In genomic region chr19:6333761-6334595, GRCm38 (mm10) we compare ENCODE assay signal across 8 mouse cellular contexts. TPM values are rescaled to one million over a fixed set of nuclear protein-coding genes. Genes with fewer than 3 reads are reported as not detected.
A peak's percentile ranks its signal among the peaks of the same experiment; 100 is the strongest.
DNase-seq lines count a peak whose midpoint lies in the region; ATAC-seq and TF ChIP-seq lines count a peak whose summit lies in the region.

No protein-coding gene starts in this region.

- peaks cover 20% of the 10 kb centered on the region for H3K4me1 ChIP-seq in testis, adult 2 months (ENCODE audit: control insufficient read depth, insufficient read depth, low read length)
- H3K4me1 ChIP-seq in limb, embryonic 15.5 days = peaks cover 28% of the 10 kb centered on the region
- H3K4me1 ChIP-seq in stomach, embryonic 16.5 days (ENCODE audit: control insufficient read depth, insufficient read depth, low read length) = peaks cover 24% of the 10 kb centered on the region

- peak; percentile 57 for DNase-seq in cerebellum, adult 9-10 months
- DNase-seq in cerebellum, adult 11 months = no peak
- DNase-seq in testis, postnatal 14 days (ENCODE audit: low spot score) = no peak
- DNase-seq in c-Kit-positive CD71-positive TER-119-positive erythroid progenitor cells, embryonic 14.5 days (ENCODE audit: low spot score) = no peak
- no peak for DNase-seq in adrenal gland, adult 8-10 months

- ATAC-seq in limb, embryonic 15.5 days (ENCODE audit: insufficient number of reproducible peaks, low FRiP score, low TSS enrichment, low read depth) = peak; percentile 14; the same call in 1 of the 2 replicates
- no peak for ATAC-seq in stomach, embryonic 16.5 days (ENCODE audit: insufficient read depth, low FRiP score)

- TF ChIP-seq POLR2A in testis, adult 2 months (IDR thresholded peaks at IDR 0.05; ENCODE audit: control insufficient read depth, low read depth, low read length) = no peak

- peak overlapping the region; percentile 83 for H3K27ac ChIP-seq in testis, adult 2 months (ENCODE audit: control insufficient read depth, insufficient read depth, low read depth, low read length)
- H3K27ac ChIP-seq in limb, embryonic 15.5 days = peak overlapping the region; percentile 89
- H3K27ac ChIP-seq in stomach, embryonic 16.5 days (ENCODE audit: low read length) = peak overlapping the region; percentile 80

- 57% methylated on average over 9 of the region's 9 CpGs for WGBS in limb, embryonic 15.5 days
- 52% methylated on average over 9 of the region's 9 CpGs for WGBS in stomach, embryonic 16.5 days

- H3K27me3 ChIP-seq in testis, adult 2 months (ENCODE audit: control insufficient read depth, insufficient read depth, low read length) = no peaks in the 10 kb centered on the region
- no peaks in the 10 kb centered on the region for H3K27me3 ChIP-seq in limb, embryonic 15.5 days
- H3K27me3 ChIP-seq in stomach, embryonic 16.5 days (ENCODE audit: control insufficient read depth, insufficient read depth, low read length) = no peaks in the 10 kb centered on the region

- H3K36me3 ChIP-seq in testis, adult 2 months (ENCODE audit: control insufficient read depth, insufficient read depth, low read length) = no peaks in the 10 kb centered on the region; the same call in 1 of the 2 replicates
- peaks cover 24% of the 10 kb centered on the region for H3K36me3 ChIP-seq in limb, embryonic 15.5 days
- peaks cover 6% of the 10 kb centered on the region; the same call in 1 of the 2 replicates for H3K36me3 ChIP-seq in stomach, embryonic 16.5 days (ENCODE audit: control insufficient read depth, insufficient read depth, low read length)

- H3K9ac ChIP-seq in limb, embryonic 15.5 days = no peak overlapping the region
- peak overlapping the region; percentile 84 for H3K9ac ChIP-seq in stomach, embryonic 16.5 days (ENCODE audit: low read length)

- H3K9me3 ChIP-seq in limb, embryonic 15.5 days = no peaks in the 10 kb centered on the region
- no peaks in the 10 kb centered on the region for H3K9me3 ChIP-seq in stomach, embryonic 16.5 days (replicated peaks; ENCODE audit: control insufficient read depth, low read length)

- peak overlapping the region; percentile 81 for H3K4me2 ChIP-seq in limb, embryonic 15.5 days
- peak overlapping the region; percentile 92 for H3K4me2 ChIP-seq in stomach, embryonic 16.5 days (ENCODE audit: low read depth, low read length)

- TF ChIP-seq CTCF in testis, adult 2 months (IDR thresholded peaks at IDR 0.05; ENCODE audit: control insufficient read depth, insufficient read depth, insufficient replicate concordance, low read depth, low read length) = no peak

- no peak overlapping the region for H3K4me3 ChIP-seq in testis, adult 2 months (ENCODE audit: control insufficient read depth, low read depth, low read length)
- H3K4me3 ChIP-seq in limb, embryonic 15.5 days = peak overlapping the region; percentile 79
- peak overlapping the region; percentile 71 for H3K4me3 ChIP-seq in stomach, embryonic 16.5 days (replicated peaks; ENCODE audit: low read length)

RNA-seq across cellular contexts. Expression of gene Men1, which starts 0.8 kb away (rescaled TPM):
- 24.6 and 24.8 TPM in 2 replicates for polyA plus RNA-seq in testis, adult 2 months (2012; rRNA removed)
- 81.5 and 81.7 TPM in 2 replicates for polyA plus RNA-seq in limb, embryonic 15.5 days (2015; fragmentation: Nextera tagmentation; extraction: Ambion mirVana)
- 59.0 and 60.2 TPM in 2 replicates for polyA plus RNA-seq in stomach, embryonic 16.5 days (2015; fragmentation: Nextera tagmentation; extraction: Ambion mirVana)
- total RNA-seq in adrenal gland, adult 8-10 months (2022) = 10 to 100 TPM; 53.4 to 67.8 (median 64.5) TPM

RNA-seq across cellular contexts. Expression of gene Map4k2, which starts 7.0 kb away (rescaled TPM):
- 21.4 and 24.8 TPM in 2 replicates for polyA plus RNA-seq in testis, adult 2 months (2012; rRNA removed)
- 14.6 and 16.2 TPM in 2 replicates for polyA plus RNA-seq in limb, embryonic 15.5 days (2015; fragmentation: Nextera tagmentation; extraction: Ambion mirVana)
- polyA plus RNA-seq in stomach, embryonic 16.5 days (2015; fragmentation: Nextera tagmentation; extraction: Ambion mirVana) = 11.4 and 11.8 TPM in 2 replicates
- total RNA-seq in adrenal gland, adult 8-10 months (2022) = 10 to 100 TPM; 40.6 to 81.6 (median 61.5) TPM

RNA-seq across cellular contexts. Expression of gene Cdc42bpg, which starts 27.7 kb away (rescaled TPM):
- polyA plus RNA-seq in testis, adult 2 months (2012; rRNA removed) = 5.3 and 5.4 TPM in 2 replicates
- polyA plus RNA-seq in limb, embryonic 15.5 days (2015; fragmentation: Nextera tagmentation; extraction: Ambion mirVana) = 1.4 and 2.0 TPM in 2 replicates
- polyA plus RNA-seq in stomach, embryonic 16.5 days (2015; fragmentation: Nextera tagmentation; extraction: Ambion mirVana) = 1.9 and 2.0 TPM in 2 replicates
- total RNA-seq in adrenal gland, adult 8-10 months (2022) = 10 to 100 TPM; 24.4 to 45.7 (median 38.4) TPM

RNA-seq across cellular contexts. Expression of gene Sf1, which starts 29.5 kb away (rescaled TPM):
- polyA plus RNA-seq in testis, adult 2 months (2012; rRNA removed) = 167 and 174 TPM in 2 replicates
- polyA plus RNA-seq in limb, embryonic 15.5 days (2015; fragmentation: Nextera tagmentation; extraction: Ambion mirVana) = 115 TPM in 2 replicates
- polyA plus RNA-seq in stomach, embryonic 16.5 days (2015; fragmentation: Nextera tagmentation; extraction: Ambion mirVana) = 94.5 and 95.1 TPM in 2 replicates
- total RNA-seq in adrenal gland, adult 8-10 months (2022) = 100 to 1,000 TPM; 193 to 274 (median 215) TPM

RNA-seq across cellular contexts. Expression of gene Pygm, which starts 50.2 kb away (rescaled TPM):
- polyA plus RNA-seq in testis, adult 2 months (2012; rRNA removed) = 6.9 and 7.6 TPM in 2 replicates
- 23.4 and 89.0 TPM in 2 replicates for polyA plus RNA-seq in limb, embryonic 15.5 days (2015; fragmentation: Nextera tagmentation; extraction: Ambion mirVana)
- 17.7 and 55.0 TPM in 2 replicates for polyA plus RNA-seq in stomach, embryonic 16.5 days (2015; fragmentation: Nextera tagmentation; extraction: Ambion mirVana)
- 100 to 1,000 TPM in 2 of 4 experiments, 10 to 100 TPM in 2; 47.6 to 119 (median 92.8) TPM for total RNA-seq in adrenal gland, adult 8-10 months (2022)
